Mouse (Mus musculus) megakaryocyte, embryonic 14.5 days (primary cell): ENCODE measurements at regions not wholly inside any gene's neighbourhood (a gene's known extent, or its start where the extent isn't known, plus 50 kb on each side); places are given as distances from the start of the nearest gene placed in this dataset.

Source experiments
- FLI1 ChIP-seq: IDR thresholded peaks from 2 replicates; pipeline ENCODE4 v1.6.1; 2012; ENCODE audit warnings: low read length, inconsistent platforms, mixed read lengths
- GATA1 ChIP-seq: IDR thresholded peaks from 3 replicates; pipeline ENCODE4 v1.6.1; 2012; ENCODE audit warnings: mixed read lengths, low read length, inconsistent platforms, borderline replicate concordance

DNA sequence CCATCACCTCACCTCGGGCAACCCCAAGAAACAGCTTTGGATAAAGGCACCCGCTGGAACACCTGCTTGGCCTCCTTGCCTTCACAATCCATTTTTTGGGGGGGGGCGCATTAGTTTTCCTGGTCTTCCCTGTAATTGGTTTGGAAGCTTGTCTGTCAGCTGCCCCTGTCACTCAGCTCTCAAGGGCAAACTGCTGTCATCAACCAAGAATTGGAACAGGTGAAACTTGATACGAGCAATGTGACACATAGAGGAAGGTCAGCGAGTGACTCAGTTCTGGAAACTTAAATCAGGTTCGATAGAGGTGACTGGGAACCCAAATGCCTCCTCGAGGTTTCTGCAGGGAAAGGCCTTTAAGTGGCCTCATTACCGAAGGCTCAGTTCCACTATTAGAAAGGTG, 73.2 kb upstream of the Slc38a2 start:
- TF ChIP-seq GATA1, result no peak
- no peak for TF ChIP-seq FLI1
